9 mouse cellular contexts compared by ENCODE assay signal in genomic region chr9:13898510-13899305, GRCm38 (mm10).
A peak's percentile ranks its signal among the peaks of the same experiment; 100 is the strongest.
DNase-seq lines count a peak whose midpoint lies in the region; ATAC-seq and TF ChIP-seq lines count a peak whose summit lies in the region.
"Had no signal": no experiment of that assay in that cellular context is flagged by ENCODE, and none has a peak within 500 bp of the region (broad histone marks: within the 10 kb centered on the region; RNA-seq: fewer than 3 reads in every experiment).

No protein-coding gene starts in this region.

- H3K27me3 ChIP-seq in forebrain, embryonic 16.5 days (replicated peaks; ENCODE audit: control insufficient read depth, insufficient read depth, low read length): no peaks in the 10 kb centered on the region
- no peaks in the 10 kb centered on the region for H3K27me3 ChIP-seq in hindbrain, embryonic 12.5 days
- no peaks in the 10 kb centered on the region for H3K27me3 ChIP-seq in midbrain, postnatal 0 days (ENCODE audit: insufficient read depth, low read length)
- H3K27me3 ChIP-seq in kidney, embryonic 16.5 days (ENCODE audit: insufficient read depth, low read length): no peaks in the 10 kb centered on the region

- ATAC-seq in forebrain, embryonic 16.5 days: peak; percentile 58; the same call in 1 of the 2 replicates
- ATAC-seq in hindbrain, embryonic 12.5 days (ENCODE audit: low FRiP score): peak; percentile 56
- ATAC-seq in midbrain, postnatal 0 days (ENCODE audit: low FRiP score): peak; percentile 71
- ATAC-seq in kidney, embryonic 16.5 days (ENCODE audit: low FRiP score, low TSS enrichment): no peak

- intact Hi-C loops in gastrocnemius, adult 2 months (cut with DNase I): no loop called here

- no peak overlapping the region for H3K4me2 ChIP-seq in forebrain, embryonic 16.5 days (ENCODE audit: low read length)
- no peak overlapping the region for H3K4me2 ChIP-seq in hindbrain, embryonic 12.5 days (replicated peaks)
- H3K4me2 ChIP-seq in midbrain, postnatal 0 days (ENCODE audit: low read depth, low read length, poor library complexity, severe bottlenecking): no peak overlapping the region
- H3K4me2 ChIP-seq in kidney, embryonic 16.5 days (replicated peaks; ENCODE audit: low read depth, low read length): no peak overlapping the region

- 70% methylated on average over 19 of the region's 19 CpGs for WGBS in forebrain, embryonic 16.5 days
- 68% methylated on average over 19 of the region's 19 CpGs for WGBS in hindbrain, embryonic 12.5 days
- WGBS in midbrain, postnatal 0 days: 51% methylated on average over 19 of the region's 19 CpGs
- WGBS in kidney, embryonic 16.5 days: 71% methylated on average over 19 of the region's 19 CpGs

- no peaks in the 10 kb centered on the region for H3K36me3 ChIP-seq in forebrain, embryonic 16.5 days (ENCODE audit: control insufficient read depth, insufficient read depth)
- H3K36me3 ChIP-seq in hindbrain, embryonic 12.5 days: no peaks in the 10 kb centered on the region
- H3K36me3 ChIP-seq in midbrain, postnatal 0 days (ENCODE audit: insufficient read depth, low read length): no peaks in the 10 kb centered on the region
- no peaks in the 10 kb centered on the region for H3K36me3 ChIP-seq in kidney, embryonic 16.5 days (ENCODE audit: insufficient read depth, low read length)

- no peak for TF ChIP-seq CTCF in midbrain, postnatal 0 days (IDR thresholded peaks at IDR 0.05)
- no peak for TF ChIP-seq CTCF in gastrocnemius, adult 2 months (IDR thresholded peaks at IDR 0.05)

- H3K4me1 ChIP-seq in forebrain, embryonic 16.5 days (replicated peaks; ENCODE audit: control insufficient read depth, insufficient read depth, low read length): peaks cover 6% of the 10 kb centered on the region; the same call in 1 of the 2 replicates
- peaks cover 6% of the 10 kb centered on the region; the same call in 1 of the 2 replicates for H3K4me1 ChIP-seq in hindbrain, embryonic 12.5 days
- H3K4me1 ChIP-seq in midbrain, postnatal 0 days (ENCODE audit: insufficient read depth, low read length): peaks cover 8% of the 10 kb centered on the region; the same call in 1 of the 2 replicates
- H3K4me1 ChIP-seq in kidney, embryonic 16.5 days (ENCODE audit: insufficient read depth, low read length): no peaks in the 10 kb centered on the region

- H3K9ac ChIP-seq in forebrain, embryonic 16.5 days (replicated peaks; ENCODE audit: low read depth, low read length): no peak overlapping the region
- no peak overlapping the region for H3K9ac ChIP-seq in hindbrain, embryonic 12.5 days
- no peak overlapping the region for H3K9ac ChIP-seq in midbrain, postnatal 0 days (replicated peaks; ENCODE audit: low read length, poor library complexity, severe bottlenecking)
- H3K9ac ChIP-seq in kidney, embryonic 16.5 days (replicated peaks; ENCODE audit: low read length): no peak overlapping the region

- no peak overlapping the region for H3K4me3 ChIP-seq in forebrain, embryonic 16.5 days (replicated peaks; ENCODE audit: low read length)
- no peak overlapping the region for H3K4me3 ChIP-seq in hindbrain, embryonic 12.5 days
- no peak overlapping the region for H3K4me3 ChIP-seq in midbrain, postnatal 0 days (ENCODE audit: low read depth, low read length)
- H3K4me3 ChIP-seq in gastrocnemius, adult 2 months: no peak overlapping the region
- H3K4me3 ChIP-seq in kidney, embryonic 16.5 days (ENCODE audit: low read length): no peak overlapping the region
- H3K4me3 ChIP-seq: heart, adult 2 months had no signal

- DNase-seq in cerebellum, adult 11-12 months: peak; percentile 28
- DNase-seq in midbrain, postnatal 0 days (ENCODE audit: low spot score): peak; percentile 88
- DNase-seq in gastrocnemius, adult 2 months: no peak
- no peak for DNase-seq in adrenal gland, adult 2 months
- DNase-seq in thymus, postnatal 25 days: no peak

- no peak overlapping the region for H3K27ac ChIP-seq in forebrain, embryonic 16.5 days (ENCODE audit: low read length)
- H3K27ac ChIP-seq in hindbrain, embryonic 12.5 days: peak overlapping the region; percentile 44; the same call in 1 of the 2 replicates
- peak overlapping the region; percentile 74 for H3K27ac ChIP-seq in midbrain, postnatal 0 days (ENCODE audit: low read depth, low read length)
- H3K27ac ChIP-seq in gastrocnemius, adult 2 months: no peak overlapping the region
- no peak overlapping the region for H3K27ac ChIP-seq in kidney, embryonic 16.5 days (ENCODE audit: low read length)
- H3K27ac ChIP-seq: heart, adult 2 months had no signal

- no peaks in the 10 kb centered on the region for H3K9me3 ChIP-seq in forebrain, embryonic 16.5 days (ENCODE audit: control insufficient read depth, low read length)
- no peaks in the 10 kb centered on the region for H3K9me3 ChIP-seq in hindbrain, embryonic 12.5 days (replicated peaks)
- H3K9me3 ChIP-seq in midbrain, postnatal 0 days (ENCODE audit: low read length): no peaks in the 10 kb centered on the region
- H3K9me3 ChIP-seq in kidney, embryonic 16.5 days (ENCODE audit: low read length): no peaks in the 10 kb centered on the region

Comparison
In these comparisons a context has a peak if more than half of its experiments do, and no peak if none do; other contexts are left out.
1. DNase-seq: peak in cerebellum, adult 11-12 months (single experiment) and midbrain, postnatal 0 days (single experiment); none in gastrocnemius, adult 2 months (single experiment), adrenal gland, adult 2 months (single experiment) and thymus, postnatal 25 days (single experiment).
2. H3K27ac ChIP-seq: peak in hindbrain, embryonic 12.5 days (single experiment) and midbrain, postnatal 0 days (single experiment); none in forebrain, embryonic 16.5 days (single experiment), gastrocnemius, adult 2 months (single experiment) and kidney, embryonic 16.5 days (single experiment).